In the genomic region with DNA sequence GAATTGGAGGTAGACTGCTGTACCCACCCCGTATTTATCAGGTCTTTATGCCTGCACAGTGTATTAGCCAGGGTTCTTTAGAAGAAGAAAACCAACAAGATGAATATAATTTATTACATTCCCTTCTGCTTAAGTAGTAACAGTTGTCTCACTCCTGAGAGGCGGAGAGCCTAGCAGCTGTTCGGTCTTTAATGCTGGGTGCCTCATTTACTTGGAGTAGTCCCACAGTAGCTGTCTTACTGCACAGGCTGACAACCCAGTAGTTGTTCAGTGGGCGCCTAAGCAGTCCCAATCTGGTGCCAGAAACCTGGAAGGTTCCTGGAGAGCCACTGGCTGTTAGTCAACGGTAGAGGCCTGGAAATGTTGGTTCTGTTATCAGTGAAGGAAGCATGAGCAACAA, we compare ENCODE assay signal across 21 mouse cellular contexts. TPM values are rescaled to one million over a fixed set of nuclear protein-coding genes. Genes with fewer than 3 reads are reported as not detected.
A peak's percentile ranks its signal among the peaks of the same experiment; 100 is the strongest.
DNase-seq lines count a peak whose midpoint lies in the region; ATAC-seq lines count a peak whose summit lies in the region.
"Had no signal": no experiment of that assay in that cellular context is flagged by ENCODE, and none has a peak within 500 bp of the region (broad histone marks: within the 10 kb centered on the region; RNA-seq: fewer than 3 reads in every experiment).

No protein-coding gene starts in this region.

- 60% methylated on average over 5 of the region's 5 CpGs for WGBS in embryonic facial prominence, embryonic 15.5 days
- WGBS in embryonic facial prominence, embryonic 10.5 days = 77% methylated on average over 5 of the region's 5 CpGs
- WGBS in limb, embryonic 13.5 days = 50% methylated on average over 5 of the region's 5 CpGs
- WGBS in limb, embryonic 10.5 days = 72% methylated on average over 5 of the region's 5 CpGs

- no peak overlapping the region for H3K4me3 ChIP-seq in embryonic facial prominence, embryonic 15.5 days (replicated peaks)
- no peak overlapping the region for H3K4me3 ChIP-seq in embryonic facial prominence, embryonic 10.5 days
- no peak overlapping the region for H3K4me3 ChIP-seq in limb, embryonic 13.5 days
- H3K4me3 ChIP-seq in limb, embryonic 10.5 days = no peak overlapping the region
- H3K4me3 ChIP-seq: embryonic facial prominence, embryonic 12.5 days; erythroblast, embryonic 14.5 days; forebrain, embryonic 12.5 days; forebrain, embryonic 15.5 days; gastrocnemius, adult 2 months; hindbrain, embryonic 12.5 days; hindbrain, embryonic 15.5 days had no signal

- no peaks in the 10 kb centered on the region for H3K36me3 ChIP-seq in embryonic facial prominence, embryonic 15.5 days
- H3K36me3 ChIP-seq in embryonic facial prominence, embryonic 10.5 days (replicated peaks) = no peaks in the 10 kb centered on the region
- H3K36me3 ChIP-seq in limb, embryonic 13.5 days = no peaks in the 10 kb centered on the region
- H3K36me3 ChIP-seq in limb, embryonic 10.5 days = no peaks in the 10 kb centered on the region
- H3K36me3 ChIP-seq: embryonic facial prominence, embryonic 12.5 days; forebrain, embryonic 12.5 days; forebrain, embryonic 15.5 days; hindbrain, embryonic 12.5 days; hindbrain, embryonic 15.5 days had no signal

- H3K4me2 ChIP-seq in embryonic facial prominence, embryonic 15.5 days (replicated peaks) = no peak overlapping the region
- H3K4me2 ChIP-seq in limb, embryonic 13.5 days (replicated peaks) = no peak overlapping the region
- H3K4me2 ChIP-seq: embryonic facial prominence, embryonic 12.5 days; forebrain, embryonic 12.5 days; forebrain, embryonic 15.5 days; heart, embryonic 11.5 days; hindbrain, embryonic 12.5 days; hindbrain, embryonic 15.5 days had no signal

- no peak for DNase-seq in embryonic facial prominence, embryonic 10.5 days (ENCODE audit: low spot score)
- peak; percentile 26 to 43 for DNase-seq in layer of hippocampus, adult 8-10 months (ENCODE audit: low spot score in 2 of 2)
- no peak for DNase-seq in layer of hippocampus, adult 9-10 months (ENCODE audit: low spot score)
- no peak for DNase-seq in limb, embryonic 10.5 days (ENCODE audit: low spot score)
- DNase-seq: adrenal gland, adult 8-10 months; adrenal gland, postnatal 25 days; cerebellum, adult 18-20 months; cerebellum, adult 9-10 months; gastrocnemius, adult 2 months; gastrocnemius, postnatal 14 days; heart, adult 11 months had no signal

- no peaks in the 10 kb centered on the region for H3K4me1 ChIP-seq in embryonic facial prominence, embryonic 15.5 days
- no peaks in the 10 kb centered on the region for H3K4me1 ChIP-seq in embryonic facial prominence, embryonic 10.5 days
- H3K4me1 ChIP-seq in limb, embryonic 13.5 days = no peaks in the 10 kb centered on the region
- H3K4me1 ChIP-seq in limb, embryonic 10.5 days = 0 out of 2 replicates have a peak, but pooled peaks cover 3% of the 10 kb centered on the region
- H3K4me1 ChIP-seq: embryonic facial prominence, embryonic 12.5 days; forebrain, embryonic 12.5 days; forebrain, embryonic 15.5 days; hindbrain, embryonic 12.5 days; hindbrain, embryonic 15.5 days had no signal

- no peak overlapping the region for H3K9ac ChIP-seq in embryonic facial prominence, embryonic 15.5 days
- 0 out of 2 replicates have a peak overlapping the region, but pooled peaks have one; percentile 39 for H3K9ac ChIP-seq in limb, embryonic 13.5 days
- H3K9ac ChIP-seq: embryonic facial prominence, embryonic 12.5 days; forebrain, embryonic 12.5 days; forebrain, embryonic 15.5 days; hindbrain, embryonic 12.5 days; hindbrain, embryonic 15.5 days had no signal

- no peak for ATAC-seq in embryonic facial prominence, embryonic 15.5 days (ENCODE audit: insufficient number of reproducible peaks, low FRiP score, low TSS enrichment, low read depth)
- ATAC-seq in limb, embryonic 13.5 days (ENCODE audit: low FRiP score, low read depth) = no peak
- ATAC-seq: activated CD4-positive, CD25-positive, alpha-beta regulatory T cell, adult 4 months; forebrain, embryonic 15.5 days had no signal

- no peaks in the 10 kb centered on the region for H3K9me3 ChIP-seq in embryonic facial prominence, embryonic 15.5 days (replicated peaks)
- no peaks in the 10 kb centered on the region for H3K9me3 ChIP-seq in embryonic facial prominence, embryonic 10.5 days
- no peaks in the 10 kb centered on the region for H3K9me3 ChIP-seq in limb, embryonic 13.5 days
- no peaks in the 10 kb centered on the region for H3K9me3 ChIP-seq in limb, embryonic 10.5 days (replicated peaks)
- H3K9me3 ChIP-seq: embryonic facial prominence, embryonic 12.5 days; forebrain, embryonic 12.5 days; forebrain, embryonic 15.5 days; hindbrain, embryonic 12.5 days; hindbrain, embryonic 15.5 days had no signal

- 0 out of 2 replicates have a peak overlapping the region, but pooled peaks have one; percentile 1 for H3K27ac ChIP-seq in embryonic facial prominence, embryonic 15.5 days (replicated peaks)
- H3K27ac ChIP-seq in embryonic facial prominence, embryonic 10.5 days (replicated peaks) = no peak overlapping the region
- H3K27ac ChIP-seq in limb, embryonic 13.5 days = no peak overlapping the region
- no peak overlapping the region for H3K27ac ChIP-seq in limb, embryonic 10.5 days
- H3K27ac ChIP-seq: embryonic facial prominence, embryonic 12.5 days; forebrain, embryonic 12.5 days; forebrain, embryonic 15.5 days; gastrocnemius, adult 2 months; hindbrain, embryonic 12.5 days; hindbrain, embryonic 15.5 days had no signal

- H3K27me3 ChIP-seq in embryonic facial prominence, embryonic 15.5 days = no peaks in the 10 kb centered on the region
- H3K27me3 ChIP-seq in embryonic facial prominence, embryonic 10.5 days (replicated peaks; ENCODE audit: low read depth, poor library complexity, severe bottlenecking) = no peaks in the 10 kb centered on the region
- H3K27me3 ChIP-seq in limb, embryonic 13.5 days = no peaks in the 10 kb centered on the region
- H3K27me3 ChIP-seq in limb, embryonic 10.5 days (ENCODE audit: low read depth, poor library complexity, severe bottlenecking) = no peaks in the 10 kb centered on the region
- H3K27me3 ChIP-seq: embryonic facial prominence, embryonic 12.5 days; forebrain, embryonic 12.5 days; forebrain, embryonic 15.5 days; hindbrain, embryonic 12.5 days; hindbrain, embryonic 15.5 days had no signal

RNA-seq across cellular contexts. Expression of a gene that starts 0.6 kb away (rescaled TPM):
- polyA plus RNA-seq in embryonic facial prominence, embryonic 15.5 days (2015; fragmentation: Nextera tagmentation; extraction: Ambion mirVana) = 88.3 and 99.4 TPM in 2 replicates
- polyA plus RNA-seq in embryonic facial prominence, embryonic 10.5 days (2016; fragmentation: Nextera tagmentation; extraction: Ambion mirVana) = 126 and 128 TPM in 2 replicates
- 10 to 100 TPM; 43.8 to 55.5 (median 45.9) TPM for total RNA-seq in layer of hippocampus, adult 8-10 months (2022)
- polyA plus RNA-seq in limb, embryonic 13.5 days (2015; fragmentation: Nextera tagmentation; extraction: Ambion mirVana) = 105 and 109 TPM in 2 replicates
- 129 TPM in 2 replicates for polyA plus RNA-seq in limb, embryonic 10.5 days (2016; fragmentation: Nextera tagmentation; extraction: Ambion mirVana)

RNA-seq across cellular contexts. Expression of a gene that starts 23.8 kb away (rescaled TPM):
- 1.6 and 2.4 TPM in 2 replicates for polyA plus RNA-seq in embryonic facial prominence, embryonic 15.5 days (2015; fragmentation: Nextera tagmentation; extraction: Ambion mirVana)
- 1.8 and 2.4 TPM in 2 replicates for polyA plus RNA-seq in embryonic facial prominence, embryonic 10.5 days (2016; fragmentation: Nextera tagmentation; extraction: Ambion mirVana)
- total RNA-seq in layer of hippocampus, adult 8-10 months (2022) = 10 to 100 TPM; 32.7 to 43.9 (median 40.0) TPM
- 0.41 and 0.66 TPM in 2 replicates for polyA plus RNA-seq in limb, embryonic 13.5 days (2015; fragmentation: Nextera tagmentation; extraction: Ambion mirVana)
- 0.24 and 0.39 TPM in 2 replicates for polyA plus RNA-seq in limb, embryonic 10.5 days (2016; fragmentation: Nextera tagmentation; extraction: Ambion mirVana)

Comparison
In these comparisons a context has a peak if more than half of its experiments do, and no peak if none do; other contexts are left out.
1. DNase-seq: peak in layer of hippocampus, adult 8-10 months (2 of 2); none in embryonic facial prominence, embryonic 10.5 days (single experiment), layer of hippocampus, adult 9-10 months (single experiment) and limb, embryonic 10.5 days (single experiment).